Mouse (Mus musculus): ENCODE results near the gene Ap5m1. TPM values are rescaled to one million over a fixed set of nuclear protein-coding genes. Genes with fewer than 3 reads are reported as not detected.
A peak's percentile ranks its signal among the peaks of the same experiment; 100 is the strongest.
"Not testable (repeated sequence)": the region's sequence is repeated elsewhere in the genome, so short reads cannot be mapped to it uniquely, and the experiment has no call there.

The Ap5m1 gene
- 10 to 100 TPM; 18.0 to 25.2 (median 22.2) TPM for total RNA-seq (2022)

DNA sequence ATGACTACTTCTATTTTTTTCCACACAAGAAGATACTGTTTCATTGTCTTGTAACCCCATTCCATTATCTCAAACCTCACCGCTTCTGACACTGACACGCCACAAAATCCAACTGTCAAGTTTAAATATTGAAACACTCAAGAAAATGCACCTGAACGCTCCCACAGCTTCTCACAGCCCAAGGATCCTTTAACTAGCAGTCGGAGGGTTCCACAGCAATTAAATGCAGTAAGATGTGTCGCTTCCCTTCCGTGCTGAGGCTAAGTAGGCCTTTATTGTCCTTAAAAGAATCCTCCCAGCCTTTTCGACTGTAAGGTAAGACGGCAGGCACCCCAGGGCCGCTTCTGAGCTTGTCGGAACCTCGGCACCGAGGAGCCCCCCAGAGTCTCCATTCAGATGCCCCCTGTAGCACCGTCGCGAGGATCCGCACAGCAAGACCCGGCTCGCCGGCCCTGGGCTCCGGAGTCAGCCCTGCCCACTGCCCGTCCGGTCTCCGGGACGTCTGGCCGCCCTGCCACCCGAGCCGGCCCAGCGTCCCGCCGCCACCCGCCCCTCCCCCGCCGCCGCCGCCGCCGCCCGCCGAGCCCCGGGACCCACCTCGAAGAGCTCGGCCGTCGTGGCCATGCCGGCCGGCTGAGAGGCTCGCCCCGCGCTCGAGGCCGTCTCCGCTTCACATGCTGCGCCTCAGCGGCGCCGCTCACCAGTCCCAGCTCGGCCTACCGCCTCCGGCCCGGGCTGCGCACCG is at the start of gene Ap5m1:
Gene Ap5m1 (plus strand): TSS at position 569 of the 745 bp plus-strand sequence.
- DNase-seq (ENCODE audit: low spot score in 2 of 2), result peak; percentile 14 to 25

DNA sequence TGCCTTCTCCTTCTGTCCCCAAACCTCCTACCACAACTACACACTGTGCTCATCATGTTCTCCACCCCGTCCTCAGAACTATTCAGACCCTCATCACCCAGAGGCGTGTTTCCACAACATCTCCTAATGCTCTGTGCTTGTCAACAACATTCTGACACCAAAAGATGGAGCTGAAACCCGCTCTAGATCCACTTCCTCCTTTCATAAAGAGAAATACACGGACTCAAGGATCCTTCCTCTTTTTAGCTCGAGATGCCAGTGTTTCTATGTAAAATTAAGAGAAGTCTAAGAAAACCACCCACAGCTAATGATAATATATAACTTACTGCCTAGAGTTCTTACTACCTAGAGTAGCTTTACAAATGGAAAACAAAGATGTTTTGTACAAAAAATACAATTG is 46.1 kb upstream of the Ap5m1 start:
- DNase-seq (ENCODE audit: low spot score in 2 of 2), result no peak

DNA sequence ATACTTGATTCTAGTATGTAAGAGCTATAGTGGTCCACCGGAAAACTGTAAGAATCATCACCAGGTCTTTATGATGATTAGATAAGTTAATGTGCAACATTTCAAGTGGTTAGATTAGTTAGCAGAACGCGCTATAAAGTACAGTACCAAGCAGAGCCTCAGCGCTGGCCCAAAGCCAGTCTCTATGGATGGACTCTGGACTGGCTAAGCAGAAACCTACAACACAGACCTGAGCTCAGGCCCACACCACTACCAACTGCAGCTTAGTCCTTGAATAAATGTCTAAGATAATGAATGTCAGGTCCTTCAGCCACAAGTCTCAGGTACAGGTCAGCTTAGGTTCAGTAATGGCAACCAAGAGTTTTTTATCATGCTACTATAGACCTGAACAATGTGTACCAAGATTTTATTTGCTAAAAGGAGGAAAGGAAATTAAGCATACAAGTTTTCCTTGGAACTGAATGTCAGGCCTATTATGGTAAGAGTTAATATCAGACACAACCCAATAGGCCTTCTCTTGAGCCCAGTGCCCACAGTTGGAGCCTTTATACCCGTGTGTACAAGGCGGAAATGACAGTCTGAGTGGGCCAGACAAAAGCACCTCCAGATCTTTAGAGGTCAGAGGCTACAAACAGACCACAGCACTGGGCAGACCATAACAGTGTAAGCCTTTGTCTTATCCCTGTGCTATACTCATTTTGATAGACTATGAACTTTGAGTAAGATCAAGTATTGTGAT is 38.7 kb upstream of the Ap5m1 start:
- DNase-seq (ENCODE audit: low spot score in 2 of 2), result no peak

DNA sequence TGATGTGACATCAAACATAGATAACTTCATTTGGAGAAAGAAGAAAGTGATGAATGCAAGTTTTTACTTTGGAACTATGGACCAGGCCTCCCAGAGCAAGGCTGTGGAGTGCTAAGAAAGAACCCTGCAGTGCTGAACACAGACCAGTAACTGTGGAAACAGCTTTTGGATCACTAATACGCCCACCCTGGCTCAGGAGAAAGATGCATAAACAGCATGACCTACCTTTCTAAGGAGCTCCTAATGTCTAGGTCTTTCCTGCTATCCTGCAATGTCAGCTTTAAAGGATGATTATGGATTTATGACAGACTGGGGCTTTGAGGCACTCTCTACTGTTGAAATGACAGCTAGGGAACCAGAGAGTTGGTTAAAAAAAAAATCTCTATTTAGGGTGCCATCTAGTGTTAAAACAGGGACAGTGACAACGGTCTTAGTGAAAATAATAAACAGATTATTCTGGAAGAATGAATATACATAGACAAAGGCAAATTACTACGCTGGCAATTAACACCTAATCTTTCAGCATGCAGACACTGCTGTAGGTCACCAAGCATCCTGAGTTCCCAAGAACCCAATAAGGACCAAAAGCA is 38.0 kb upstream of the Ap5m1 start:
- no peak for DNase-seq (ENCODE audit: low spot score in 2 of 2)

DNA sequence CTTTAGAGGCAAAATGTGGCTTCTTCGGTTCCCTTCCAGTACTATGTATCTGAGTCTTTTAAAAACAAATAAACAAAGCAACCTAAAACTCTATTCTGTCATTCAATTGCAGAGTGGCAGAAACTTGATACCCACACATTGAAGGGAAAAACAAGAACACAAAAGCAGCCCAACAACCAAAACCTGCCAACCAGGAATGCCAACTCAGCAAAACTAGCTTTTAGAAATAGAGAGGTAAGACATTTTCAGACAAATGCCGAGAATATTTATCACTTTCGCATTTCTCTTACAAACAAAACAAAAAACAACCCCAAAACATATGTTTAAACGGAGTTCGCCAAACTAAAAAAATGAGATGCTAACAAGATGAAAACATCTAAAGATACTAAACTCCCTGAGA is 36.9 kb upstream of the Ap5m1 start:
- no peak for DNase-seq (ENCODE audit: low spot score in 2 of 2)

DNA sequence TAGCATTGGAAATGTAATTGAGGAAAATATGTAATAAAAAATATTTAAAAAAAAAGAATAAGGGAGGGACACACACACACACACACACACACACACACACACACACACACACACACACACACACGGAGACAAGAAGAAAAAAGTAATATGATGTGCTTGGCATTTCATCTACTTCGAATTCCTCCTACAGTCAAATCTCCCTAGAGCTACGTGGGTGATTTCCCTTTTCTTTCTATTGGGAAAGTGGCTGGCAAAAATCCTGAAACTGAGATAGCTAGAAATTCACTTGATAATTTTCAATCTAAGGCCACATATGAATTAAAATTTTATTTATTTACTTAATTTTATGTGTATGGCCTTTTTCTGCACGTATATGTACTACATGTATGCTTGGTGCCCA is 20.3 kb upstream of the Ap5m1 start:
- no peak for DNase-seq (ENCODE audit: low spot score in 2 of 2)

DNA sequence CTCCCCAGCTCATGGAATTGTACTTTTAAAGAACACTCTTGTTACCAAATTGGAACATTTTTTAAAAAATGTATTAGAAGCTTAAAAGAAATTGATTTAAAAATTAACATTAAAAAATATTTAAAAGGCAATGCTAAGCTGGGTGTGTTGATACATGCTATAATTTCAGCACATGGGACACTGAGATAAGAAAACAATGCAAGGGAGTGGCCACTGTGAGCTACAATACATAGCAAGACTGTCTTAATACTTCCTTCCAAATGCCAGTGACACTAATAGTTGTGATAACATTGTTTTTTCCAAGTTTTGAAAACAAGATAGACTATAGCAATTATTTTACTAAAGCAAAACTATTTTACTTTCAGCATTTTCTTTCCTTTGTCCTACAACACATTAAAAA is 16.4 kb upstream of the Ap5m1 start:
- DNase-seq (ENCODE audit: low spot score in 2 of 2), result no peak

DNA sequence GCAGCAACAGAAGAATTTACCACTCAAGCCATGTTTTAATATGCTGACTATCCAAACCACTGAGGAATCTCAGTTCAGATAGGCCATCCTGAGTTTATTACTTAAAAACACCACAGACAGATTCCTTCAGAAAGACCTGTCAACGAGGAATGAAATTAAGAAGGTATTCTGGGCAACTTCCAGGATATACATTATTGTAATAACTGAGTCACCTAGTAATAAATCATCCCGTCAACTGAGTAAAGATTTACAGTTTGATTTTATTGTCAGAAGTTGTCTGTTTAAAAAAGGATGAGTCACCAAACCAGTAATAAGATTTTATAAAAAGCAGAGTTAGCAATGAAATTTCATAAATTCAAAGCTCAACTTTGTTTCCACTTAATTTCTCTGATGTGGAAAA is 2.1 kb upstream of the Ap5m1 start:
- no peak for DNase-seq (ENCODE audit: low spot score in 2 of 2)

DNA sequence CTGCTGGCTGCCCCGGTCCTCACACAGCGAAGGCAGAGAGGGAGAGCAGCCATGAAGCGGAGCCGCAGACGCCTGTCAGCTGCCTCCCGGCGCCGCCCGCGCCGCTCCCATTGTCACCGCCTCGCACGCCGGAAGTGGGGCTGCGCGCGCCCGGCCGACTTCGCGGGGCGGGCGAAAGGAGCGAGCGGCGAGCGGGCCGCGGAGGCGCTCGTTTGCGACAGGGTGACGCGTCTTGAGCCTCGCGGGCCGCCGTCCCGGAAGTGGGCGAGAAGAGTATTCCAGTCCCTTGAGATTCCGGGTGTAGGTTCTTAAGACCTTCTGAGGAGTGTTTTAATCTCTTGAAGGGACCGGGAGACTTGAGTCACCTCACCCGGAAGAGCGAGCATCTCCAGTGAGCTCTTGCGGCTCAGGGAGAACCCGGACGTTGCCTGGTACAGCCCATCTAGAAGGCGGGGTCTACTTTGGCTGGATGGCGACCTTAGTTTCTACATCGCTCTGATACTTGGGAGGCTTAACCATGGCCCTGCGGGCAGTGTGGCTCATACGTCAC is 452 bp downstream of the Ap5m1 start, which contains the start of gene Exoc5:
Gene Exoc5 (minus strand): TSS at position 380 of the 550 bp plus-strand sequence.
- peak; percentile 92 to 95 for DNase-seq (ENCODE audit: low spot score in 2 of 2)

DNA sequence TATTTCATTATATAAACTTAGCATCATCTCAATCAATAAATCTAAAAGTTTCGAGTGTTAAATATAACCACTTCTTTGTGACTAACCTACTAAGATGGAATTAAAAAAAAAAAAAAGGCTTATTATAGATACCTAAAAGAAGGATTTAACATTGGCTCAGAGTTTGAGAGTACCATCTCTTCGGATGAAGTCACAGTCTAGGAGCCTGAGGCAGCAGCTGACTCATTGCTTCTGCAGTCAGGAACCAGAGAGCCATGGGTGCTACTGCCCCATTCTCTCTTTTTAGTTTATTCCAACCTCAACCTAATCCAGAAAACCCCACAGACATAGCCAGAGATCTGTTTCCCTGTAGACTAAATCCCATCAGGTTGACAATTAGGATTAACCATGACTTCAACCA is 6.9 kb downstream of the Ap5m1 start:
- no peak for DNase-seq (ENCODE audit: low spot score in 2 of 2)

DNA sequence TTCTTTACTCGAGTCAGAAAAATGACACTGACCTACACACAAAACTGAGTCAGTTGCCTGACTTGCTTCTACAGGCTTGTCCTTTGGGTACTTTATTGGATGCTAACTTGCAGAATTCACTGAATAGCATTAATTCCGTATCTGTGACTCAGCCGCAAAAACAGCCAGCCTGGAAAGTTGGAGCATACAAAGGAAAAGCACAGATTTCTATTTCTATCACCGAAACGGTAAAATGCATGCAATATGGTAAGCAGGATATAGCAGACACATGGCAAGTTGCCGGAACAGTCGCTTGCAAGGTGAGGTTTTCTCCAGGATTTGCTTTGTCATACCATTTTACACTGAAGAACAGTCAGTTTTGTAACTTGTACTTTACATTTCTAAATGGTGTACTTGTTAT is 8.0 kb downstream of the Ap5m1 start:
- DNase-seq (ENCODE audit: low spot score in 2 of 2), result peak; percentile 22 to 25

DNA sequence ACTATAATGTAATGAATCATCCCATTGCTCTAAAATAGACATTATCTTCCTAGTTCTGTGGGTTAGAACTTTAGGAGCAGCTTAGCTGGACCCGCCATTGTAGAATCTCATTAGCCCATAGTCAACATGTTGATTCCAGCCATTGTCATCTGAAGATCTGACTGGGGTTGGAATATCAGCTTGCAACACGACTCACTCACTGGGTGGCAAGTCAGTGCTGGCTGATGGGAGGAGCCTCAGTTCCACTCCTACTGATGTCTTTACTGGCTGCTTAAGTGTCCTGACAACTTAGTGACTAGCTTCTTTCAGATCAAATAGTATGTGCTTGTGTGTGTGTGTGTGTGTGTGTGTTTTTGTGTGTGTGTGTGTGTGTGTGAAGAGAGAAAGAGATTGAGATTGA is 8.5 kb downstream of the Ap5m1 start:
- DNase-seq (ENCODE audit: low spot score in 2 of 2), result no peak

DNA sequence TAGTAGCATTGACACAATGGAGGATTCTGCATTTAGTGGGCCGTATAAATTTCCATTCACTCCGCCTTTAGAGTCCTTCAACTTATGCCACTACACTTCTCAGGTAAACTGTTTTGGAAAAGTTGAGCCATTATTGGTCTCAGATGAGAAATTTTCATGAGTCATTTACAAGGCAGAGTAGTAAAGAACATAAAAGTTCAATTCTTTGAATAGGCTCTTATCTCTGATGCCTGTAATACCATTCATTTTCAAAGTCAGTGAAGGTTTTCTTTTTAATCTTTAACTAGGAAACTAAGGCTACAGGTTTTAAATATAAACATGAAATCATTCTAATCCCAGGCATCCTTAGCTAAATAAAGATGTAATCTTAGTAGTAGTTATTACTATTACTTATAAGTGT is 12.9 kb downstream of the Ap5m1 start:
- DNase-seq (ENCODE audit: low spot score in 2 of 2), result no peak

DNA sequence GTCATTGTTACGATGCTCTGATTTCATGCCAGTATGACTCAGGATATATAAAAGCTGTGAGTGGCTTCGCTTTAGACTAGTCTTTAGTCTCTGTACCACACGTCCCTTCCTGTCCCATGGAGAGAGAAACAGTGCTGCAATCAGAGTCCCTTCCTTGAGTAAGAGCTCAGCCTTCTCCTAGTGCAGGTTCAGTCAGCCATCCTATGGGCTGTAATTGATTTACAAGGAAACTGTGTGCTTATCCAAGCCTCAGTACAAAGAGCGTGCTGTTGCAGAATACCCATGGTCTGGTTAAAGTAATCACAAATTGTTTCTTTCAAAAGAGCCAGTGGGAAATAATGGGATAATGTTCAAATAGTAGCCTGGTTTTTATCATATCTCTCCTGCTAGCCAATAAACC is 20.6 kb downstream of the Ap5m1 start:
- no peak for DNase-seq (ENCODE audit: low spot score in 2 of 2)

DNA sequence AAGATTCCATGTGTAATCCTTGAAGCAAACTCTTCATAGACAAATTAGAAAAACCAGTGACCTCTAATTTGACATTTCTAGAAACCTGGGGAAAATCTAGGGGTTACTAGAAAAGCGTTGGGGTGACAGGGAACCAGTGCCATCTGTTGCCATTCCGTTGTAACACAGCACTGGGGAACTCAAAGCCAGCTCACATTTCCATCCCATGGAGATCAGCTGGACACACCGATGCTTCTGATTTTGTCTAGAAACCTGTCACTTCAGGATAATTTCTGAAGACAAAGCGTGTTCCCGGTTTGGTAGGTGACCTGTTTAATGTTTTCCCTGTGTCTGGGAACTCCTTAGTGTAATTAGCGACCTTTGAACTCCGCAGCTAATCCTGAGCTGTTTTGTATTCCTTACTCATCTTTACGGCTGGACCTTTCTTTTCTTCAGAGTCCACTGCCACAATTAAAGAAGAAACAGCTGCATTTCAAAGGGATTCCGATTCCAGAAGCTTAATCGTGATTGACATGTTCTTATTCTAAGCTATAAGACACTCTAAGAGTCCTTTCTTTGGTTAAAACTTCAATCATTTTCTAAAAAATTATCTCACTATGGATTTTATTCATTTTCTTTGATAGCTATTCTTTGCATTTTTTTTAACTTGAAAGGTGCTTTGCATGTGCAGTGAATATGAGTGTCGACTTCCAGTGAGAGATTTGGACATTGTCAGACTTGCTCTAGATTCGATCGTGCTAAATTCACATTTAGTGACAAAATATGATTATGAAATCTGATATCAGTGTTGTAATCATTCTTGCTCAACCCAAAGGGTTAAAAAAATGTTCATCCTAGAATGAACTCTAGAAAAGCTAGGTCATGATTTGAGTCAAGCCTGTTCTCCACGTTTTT is 22.5 kb downstream of the Ap5m1 start:
- no peak for DNase-seq (ENCODE audit: low spot score in 2 of 2)

DNA sequence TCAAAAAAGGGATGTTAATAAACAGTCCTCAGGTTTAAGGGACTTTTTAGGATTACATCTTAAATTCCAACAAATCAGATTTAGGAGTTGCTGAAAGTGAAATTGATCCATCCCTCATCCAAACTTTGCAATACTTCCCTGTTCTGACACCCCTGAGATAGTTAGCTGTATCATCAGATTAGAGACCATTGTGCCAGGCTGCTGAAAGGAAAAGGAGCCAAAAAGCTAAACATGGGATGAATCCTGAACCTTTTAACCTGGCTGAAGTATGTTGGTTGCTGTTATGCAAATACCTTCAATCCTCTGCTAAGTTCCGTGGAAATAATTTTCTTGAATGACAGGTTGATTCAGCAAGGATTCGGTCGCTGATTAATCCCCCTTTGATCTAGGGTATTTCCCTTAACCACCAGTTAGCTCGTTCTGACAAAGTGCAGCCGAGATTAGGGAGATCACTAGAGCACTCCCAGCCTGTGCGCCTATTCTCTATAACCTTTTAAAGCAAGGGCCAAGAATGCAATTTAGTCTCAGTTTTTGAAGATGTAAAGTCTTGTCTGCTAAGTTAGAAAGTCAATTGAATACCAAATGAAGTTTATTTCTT is 23.7 kb downstream of the Ap5m1 start:
- DNase-seq (ENCODE audit: low spot score in 2 of 2), result no peak

DNA sequence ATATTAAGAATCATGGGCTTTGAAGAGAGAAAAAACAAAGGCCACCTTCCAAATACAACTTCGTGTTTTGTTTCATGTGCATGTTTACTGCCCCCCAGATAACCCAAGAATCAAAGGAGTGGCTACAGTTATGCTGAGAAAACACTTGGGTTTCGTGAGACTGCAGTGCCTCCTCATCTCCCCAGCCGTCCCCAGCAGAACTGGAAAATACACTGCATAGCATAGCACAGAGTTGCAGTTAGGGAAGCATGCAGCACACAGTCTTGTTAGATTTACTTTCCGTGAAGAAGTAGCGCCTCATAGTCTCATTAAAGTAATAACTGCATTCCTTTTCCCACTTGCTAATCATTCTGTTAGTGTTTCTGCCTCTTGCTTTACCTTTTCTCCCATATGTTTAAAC is 24.2 kb downstream of the Ap5m1 start:
- no peak for DNase-seq (ENCODE audit: low spot score in 2 of 2)

DNA sequence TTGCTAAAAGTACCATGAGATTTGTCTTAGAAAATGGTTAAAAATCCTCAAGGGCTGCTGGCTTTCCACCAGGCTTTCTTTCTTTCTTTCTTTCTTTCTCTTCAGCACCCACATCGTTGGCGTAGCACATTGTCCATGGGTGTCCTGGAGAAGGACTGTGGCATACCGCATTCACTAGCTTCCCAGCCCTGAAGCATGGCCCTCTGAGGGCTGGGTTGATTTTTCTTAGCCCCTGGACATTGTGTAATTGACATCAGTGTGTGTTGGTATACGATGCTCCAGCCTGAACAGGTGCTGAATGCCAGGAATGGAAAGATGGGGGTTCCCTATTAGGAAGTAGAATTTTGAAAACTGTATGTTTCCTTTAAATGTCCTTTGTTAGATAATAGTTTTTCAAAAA is 25.4 kb downstream of the Ap5m1 start:
- no peak for DNase-seq (ENCODE audit: low spot score in 2 of 2)

DNA sequence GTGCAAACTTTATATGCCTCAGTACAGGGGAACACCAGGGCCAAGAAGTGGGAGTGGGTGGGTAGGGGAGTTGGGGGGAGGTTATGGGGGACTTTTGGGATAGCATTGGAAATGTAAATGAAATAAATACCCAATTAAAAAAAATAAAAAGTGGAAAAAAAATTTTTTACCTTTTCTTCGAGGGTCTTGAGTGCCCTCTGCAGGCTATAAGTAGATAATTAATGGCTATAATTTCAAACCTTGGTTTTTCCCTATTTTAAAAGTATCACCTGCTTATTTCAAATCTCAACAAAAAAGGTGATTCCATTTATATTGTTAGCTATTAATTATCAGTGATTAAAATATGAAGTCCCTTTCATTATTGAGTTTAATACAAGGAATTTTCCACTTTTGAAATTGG is 25.9 kb downstream of the Ap5m1 start:
- DNase-seq (ENCODE audit: low spot score in 2 of 2), result not testable (repeated sequence)

DNA sequence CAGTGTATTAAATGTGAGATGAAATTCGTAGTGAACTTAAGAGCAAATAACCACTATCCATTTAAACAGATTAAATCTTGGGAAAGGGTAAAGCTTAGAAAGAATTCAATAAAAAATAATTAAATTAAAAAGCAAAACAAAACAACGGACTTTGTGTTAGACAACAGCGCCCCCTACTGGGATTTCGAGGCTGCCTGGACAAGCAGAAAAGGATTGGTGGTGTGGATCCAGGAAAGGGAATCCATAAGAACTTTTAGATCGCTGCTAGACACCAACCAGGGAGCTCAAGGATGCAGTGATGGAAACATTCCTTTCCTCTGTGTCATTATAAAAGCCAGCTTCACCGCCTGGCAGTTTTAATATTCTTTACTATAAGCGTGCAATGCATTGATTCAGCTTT is 52.5 kb downstream of the Ap5m1 start:
- peak; percentile 7 to 60 for DNase-seq (ENCODE audit: low spot score in 2 of 2)

DNA sequence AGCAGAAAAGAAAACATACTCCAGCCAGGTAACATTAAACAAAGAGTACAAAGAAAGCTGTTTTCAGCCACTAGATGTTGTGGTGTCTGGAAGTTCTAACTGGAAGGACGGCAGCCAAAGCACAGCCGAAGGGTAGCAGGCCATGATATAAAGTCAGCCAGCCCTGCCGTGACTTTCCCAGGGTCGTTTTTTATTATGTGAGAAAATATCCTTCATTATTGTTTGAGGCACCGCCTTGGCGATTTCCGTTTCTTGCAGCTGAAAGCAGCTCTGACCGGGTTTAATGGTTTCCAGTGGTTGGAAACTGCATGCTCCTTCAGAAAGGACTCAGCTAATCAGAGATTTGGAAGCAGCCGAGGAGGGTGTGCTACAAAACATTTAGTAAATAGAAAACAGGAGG is 55.8 kb downstream of the Ap5m1 start:
- DNase-seq (ENCODE audit: low spot score in 2 of 2), result no peak
